ENCODE assay signal across 8 mouse cellular contexts in genomic region chr8:84799136-84799931, GRCm38 (mm10). TPM values are rescaled to one million over a fixed set of nuclear protein-coding genes. Genes with fewer than 3 reads are reported as not detected.
DNase-seq lines count a peak whose midpoint lies in the region; ATAC-seq and TF ChIP-seq lines count a peak whose summit lies in the region.

No protein-coding gene starts in this region.

- H3K9ac ChIP-seq in embryonic facial prominence, embryonic 14.5 days (ENCODE audit: low read depth, low read length): peak overlapping the region; percentile 95
- H3K9ac ChIP-seq in stomach, postnatal 0 days (ENCODE audit: low read length): peak overlapping the region; percentile 97

- intact Hi-C loops in heart, postnatal 10 days (cut with DNase I): loop anchor here (2.0 kb wide), 1 partner anchor 59 kb away; no protein-coding TSS in a partner anchor

- no peak; the same call in 1 of the 2 replicates for TF ChIP-seq CTCF in stomach, postnatal 0 days (IDR thresholded peaks at IDR 0.05; ENCODE audit: low read depth)

- H3K9me3 ChIP-seq in embryonic facial prominence, embryonic 14.5 days (ENCODE audit: control insufficient read depth, low read length): no peaks in the 10 kb centered on the region
- no peaks in the 10 kb centered on the region for H3K9me3 ChIP-seq in limb, embryonic 10.5 days (replicated peaks)
- no peaks in the 10 kb centered on the region for H3K9me3 ChIP-seq in midbrain, embryonic 10.5 days (replicated peaks)
- H3K9me3 ChIP-seq in stomach, postnatal 0 days (ENCODE audit: control insufficient read depth, low read length): no peaks in the 10 kb centered on the region

- peak overlapping the region; percentile 89 for H3K4me2 ChIP-seq in embryonic facial prominence, embryonic 14.5 days (ENCODE audit: low read depth, low read length)
- peak overlapping the region; percentile 76 for H3K4me2 ChIP-seq in stomach, postnatal 0 days (replicated peaks; ENCODE audit: low read depth)

- H3K36me3 ChIP-seq in embryonic facial prominence, embryonic 14.5 days (ENCODE audit: control insufficient read depth, insufficient read depth, low read length): peaks cover 18% of the 10 kb centered on the region; the same call in 1 of the 2 replicates
- H3K36me3 ChIP-seq in limb, embryonic 10.5 days: no peaks in the 10 kb centered on the region
- no peaks in the 10 kb centered on the region for H3K36me3 ChIP-seq in midbrain, embryonic 10.5 days
- no peaks in the 10 kb centered on the region; the same call in 1 of the 2 replicates for H3K36me3 ChIP-seq in stomach, postnatal 0 days (ENCODE audit: control insufficient read depth, insufficient read depth, low read length)

- under 1% methylated on average over 31 of the region's 108 CpGs for WGBS in embryonic facial prominence, embryonic 14.5 days
- WGBS in limb, embryonic 10.5 days: under 1% methylated on average over 103 of the region's 108 CpGs
- 2% methylated on average over 89 of the region's 108 CpGs for WGBS in midbrain, embryonic 10.5 days
- WGBS in stomach, postnatal 0 days: under 1% methylated on average over 63 of the region's 108 CpGs

- DNase-seq in layer of hippocampus, adult 11-12 months (ENCODE audit: low spot score): peak; percentile 54
- DNase-seq in layer of hippocampus, adult 9-10 months (ENCODE audit: low spot score): no peak
- DNase-seq in R1 (ENCODE audit: low read depth, low spot score): peak; percentile 69
- peak; percentile 66 for DNase-seq in embryonic facial prominence, embryonic 14.5 days (ENCODE audit: low spot score)
- DNase-seq in heart, postnatal 10 days: peak; percentile 80 to 83
- DNase-seq in limb, embryonic 10.5 days (ENCODE audit: low spot score): peak; percentile 73
- peak; percentile 45 for DNase-seq in midbrain, embryonic 10.5 days (ENCODE audit: low spot score)
- DNase-seq in stomach, postnatal 0 days (ENCODE audit: low spot score): peak; percentile 77

- no peak for TF ChIP-seq EP300 in stomach, postnatal 0 days (optimal IDR thresholded peaks at IDR 0.05)

- peaks cover 18% of the 10 kb centered on the region for H3K27me3 ChIP-seq in embryonic facial prominence, embryonic 14.5 days (replicated peaks; ENCODE audit: control insufficient read depth, insufficient read depth, low read length)
- H3K27me3 ChIP-seq in limb, embryonic 10.5 days (ENCODE audit: low read depth, poor library complexity, severe bottlenecking): peaks cover 97% of the 10 kb centered on the region
- H3K27me3 ChIP-seq in midbrain, embryonic 10.5 days (ENCODE audit: low read depth, poor library complexity, severe bottlenecking): peaks cover 98% of the 10 kb centered on the region
- no peaks in the 10 kb centered on the region for H3K27me3 ChIP-seq in stomach, postnatal 0 days (ENCODE audit: control insufficient read depth, insufficient read depth, low read length)

- ATAC-seq in embryonic facial prominence, embryonic 14.5 days (ENCODE audit: low read depth): peak; percentile 15; the same call in 1 of the 2 replicates
- peak; percentile 32; the same call in 1 of the 2 replicates for ATAC-seq in stomach, postnatal 0 days (ENCODE audit: low FRiP score, low TSS enrichment)

- H3K4me1 ChIP-seq in embryonic facial prominence, embryonic 14.5 days (ENCODE audit: control insufficient read depth, insufficient read depth, low read length): peaks cover 34% of the 10 kb centered on the region
- peaks cover 24% of the 10 kb centered on the region for H3K4me1 ChIP-seq in limb, embryonic 10.5 days
- peaks cover 16% of the 10 kb centered on the region for H3K4me1 ChIP-seq in midbrain, embryonic 10.5 days
- H3K4me1 ChIP-seq in stomach, postnatal 0 days (replicated peaks; ENCODE audit: control insufficient read depth, insufficient read depth): peaks cover 9% of the 10 kb centered on the region

- H3K4me3 ChIP-seq in embryonic facial prominence, embryonic 14.5 days (ENCODE audit: low read depth, low read length): peak overlapping the region; percentile 71
- peak overlapping the region; percentile 59 for H3K4me3 ChIP-seq in limb, embryonic 10.5 days
- H3K4me3 ChIP-seq in midbrain, embryonic 10.5 days: peak overlapping the region; percentile 60
- peak overlapping the region; percentile 62 for H3K4me3 ChIP-seq in stomach, postnatal 0 days (ENCODE audit: low read depth, low read length)

- H3K27ac ChIP-seq in embryonic facial prominence, embryonic 14.5 days (replicated peaks; ENCODE audit: low read depth, low read length): peak overlapping the region; percentile 96
- peak overlapping the region; percentile 82 for H3K27ac ChIP-seq in limb, embryonic 10.5 days
- H3K27ac ChIP-seq in midbrain, embryonic 10.5 days (replicated peaks): peak overlapping the region; percentile 59; the same call in 1 of the 2 replicates
- peak overlapping the region; percentile 97 for H3K27ac ChIP-seq in stomach, postnatal 0 days (replicated peaks)

RNA-seq across cellular contexts. Expression of gene Nfix, which starts 0.8 kb away (rescaled TPM):
- polyA plus RNA-seq in embryonic facial prominence, embryonic 14.5 days (2014; fragmentation: Nextera tagmentation; extraction: Ambion mirVana): 64.0 and 67.4 TPM in 2 replicates
- 100 to 1,000 TPM; 256 to 266 TPM for total RNA-seq in heart, postnatal 10 days (2021)
- 0.24 and 2.1 TPM in 2 replicates for polyA plus RNA-seq in limb, embryonic 10.5 days (2016; fragmentation: Nextera tagmentation; extraction: Ambion mirVana)
- polyA plus RNA-seq in midbrain, embryonic 10.5 days (2016; fragmentation: Nextera tagmentation; extraction: Ambion mirVana): 0.49 and 1.2 TPM in 2 replicates
- polyA plus RNA-seq in stomach, postnatal 0 days (2015; fragmentation: Nextera tagmentation; extraction: Ambion mirVana): 36.5 and 36.6 TPM in 2 replicates

RNA-seq across cellular contexts. Expression of gene Dand5, which starts 23.3 kb away (rescaled TPM):
- 5.8 and 6.8 TPM in 2 replicates for polyA plus RNA-seq in embryonic facial prominence, embryonic 14.5 days (2014; fragmentation: Nextera tagmentation; extraction: Ambion mirVana)
- 1 to 10 TPM; 3.1 to 3.8 TPM for total RNA-seq in heart, postnatal 10 days (2021)
- polyA plus RNA-seq in limb, embryonic 10.5 days (2016; fragmentation: Nextera tagmentation; extraction: Ambion mirVana): 1.9 and 2.7 TPM in 2 replicates
- 2.9 and 5.3 TPM in 2 replicates for polyA plus RNA-seq in midbrain, embryonic 10.5 days (2016; fragmentation: Nextera tagmentation; extraction: Ambion mirVana)
- 3.3 TPM in 2 replicates for polyA plus RNA-seq in stomach, postnatal 0 days (2015; fragmentation: Nextera tagmentation; extraction: Ambion mirVana)

RNA-seq across cellular contexts. Expression of gene Gadd45gip1, which starts 32.0 kb away (rescaled TPM):
- polyA plus RNA-seq in embryonic facial prominence, embryonic 14.5 days (2014; fragmentation: Nextera tagmentation; extraction: Ambion mirVana): 41.3 and 41.5 TPM in 2 replicates
- total RNA-seq in heart, postnatal 10 days (2021): 10 to 100 TPM; 23.7 to 25.0 TPM
- polyA plus RNA-seq in limb, embryonic 10.5 days (2016; fragmentation: Nextera tagmentation; extraction: Ambion mirVana): 51.7 and 54.4 TPM in 2 replicates
- 46.3 and 47.2 TPM in 2 replicates for polyA plus RNA-seq in midbrain, embryonic 10.5 days (2016; fragmentation: Nextera tagmentation; extraction: Ambion mirVana)
- 38.5 and 39.3 TPM in 2 replicates for polyA plus RNA-seq in stomach, postnatal 0 days (2015; fragmentation: Nextera tagmentation; extraction: Ambion mirVana)

RNA-seq across cellular contexts. Expression of gene Rad23a, which starts 41.1 kb away (rescaled TPM):
- polyA plus RNA-seq in embryonic facial prominence, embryonic 14.5 days (2014; fragmentation: Nextera tagmentation; extraction: Ambion mirVana): 109 and 111 TPM in 2 replicates
- total RNA-seq in heart, postnatal 10 days (2021): 10 to 100 TPM; 77.8 to 88.5 TPM
- 119 and 122 TPM in 2 replicates for polyA plus RNA-seq in limb, embryonic 10.5 days (2016; fragmentation: Nextera tagmentation; extraction: Ambion mirVana)
- polyA plus RNA-seq in midbrain, embryonic 10.5 days (2016; fragmentation: Nextera tagmentation; extraction: Ambion mirVana): 124 and 131 TPM in 2 replicates
- polyA plus RNA-seq in stomach, postnatal 0 days (2015; fragmentation: Nextera tagmentation; extraction: Ambion mirVana): 69.8 and 70.6 TPM in 2 replicates

RNA-seq across cellular contexts. Expression of gene Calr, which starts 47.4 kb away (rescaled TPM):
- polyA plus RNA-seq in embryonic facial prominence, embryonic 14.5 days (2014; fragmentation: Nextera tagmentation; extraction: Ambion mirVana): 805 and 891 TPM in 2 replicates
- total RNA-seq in heart, postnatal 10 days (2021): 100 to 1,000 TPM; 275 to 333 TPM
- polyA plus RNA-seq in limb, embryonic 10.5 days (2016; fragmentation: Nextera tagmentation; extraction: Ambion mirVana): 820 and 843 TPM in 2 replicates
- 723 and 798 TPM in 2 replicates for polyA plus RNA-seq in midbrain, embryonic 10.5 days (2016; fragmentation: Nextera tagmentation; extraction: Ambion mirVana)
- 522 and 537 TPM in 2 replicates for polyA plus RNA-seq in stomach, postnatal 0 days (2015; fragmentation: Nextera tagmentation; extraction: Ambion mirVana)

Comparison
In these comparisons a context has a peak if more than half of its experiments do, and no peak if none do; other contexts are left out.
1. RNA of gene Nfix, which starts 0.8 kb away (polyA plus RNA-seq): 64.0 to 67.4 TPM in embryonic facial prominence, embryonic 14.5 days and 36.5 to 36.6 TPM in stomach, postnatal 0 days; 0.24 to 2.1 TPM in limb, embryonic 10.5 days and 0.49 to 1.2 TPM in midbrain, embryonic 10.5 days; every median in the first group is over 10 times any median in the second.
2. Peak in every context shown above with its lines, with median percentiles within 50 percentile points of each other: H3K27ac ChIP-seq and H3K4me3 ChIP-seq.